Mouse (Mus musculus) lung, embryonic 14.5 days (tissue): ENCODE data around the gene Grid1. TPM values are rescaled to one million over a fixed set of nuclear protein-coding genes. Genes with fewer than 3 reads are reported as not detected.

Experiments
- ATAC-seq: fragments of 200-750 bp; cut with Nextera tagmentation; 2 replicates; pipeline ENCODE4 v1.8.0; 2017; ENCODE audit warnings: mild to moderate bottlenecking, moderate TSS enrichment, moderate library complexity; ENCODE audit not compliant: insufficient read depth
- DNase-seq: peaks from one replicate; pipeline ENCODE4 v3.0.0-alpha.2; 2015
- H3K27ac ChIP-seq: fragments of 300-500 bp; sonication (generic); 2 replicates; pipeline ENCODE4 v1.5.1; 2014; ENCODE audit warnings: low read depth, mild to moderate bottlenecking, moderate library complexity
- H3K27me3 ChIP-seq: fragments of 300-500 bp; sonication (generic); 2 replicates; pipeline ENCODE4 v1.6.1; 2014; ENCODE audit warnings: low read length, control low read depth; ENCODE audit not compliant: insufficient read depth
- H3K36me3 ChIP-seq: fragments of 300-500 bp; sonication (generic); 2 replicates; pipeline ENCODE4 v1.6.1; 2014; ENCODE audit warnings: control low read depth; ENCODE audit not compliant: insufficient read depth
- H3K4me1 ChIP-seq: fragments of 300-500 bp; sonication (generic); 2 replicates; pipeline ENCODE4 v1.6.1; 2014; ENCODE audit warnings: antibody characterized with exemption, control low read depth; ENCODE audit not compliant: insufficient read depth
- H3K4me2 ChIP-seq: fragments of 300-500 bp; sonication (generic); 2 replicates; pipeline ENCODE4 v1.6.1; 2014; ENCODE audit warnings: mild to moderate bottlenecking
- H3K4me3 ChIP-seq: fragments of 300-500 bp; sonication (generic); 2 replicates; pipeline ENCODE4 v1.5.1; 2014; ENCODE audit warnings: low read depth, low read length
- H3K9ac ChIP-seq: fragments of 300-500 bp; sonication (generic); 2 replicates; pipeline ENCODE4 v1.6.1; 2014
- H3K9me3 ChIP-seq: fragments of 300-500 bp; sonication (generic); 2 replicates; pipeline ENCODE4 v1.6.1; 2016; ENCODE audit warnings: low read depth, low read length, control low read depth
- CTCF ChIP-seq: IDR thresholded peaks from 2 replicates; pipeline ENCODE4 v1.5.1; 2016; ENCODE audit warnings: antibody characterized with exemption, low read depth
- WGBS: fragments of 180-500 bp; shearing (Covaris S2); extraction: QIAGEN DNeasy Blood & Tissue Kit; methylation state at CpG from one replicate; pipeline ENCODE4 v1.1.7; 2014; 5-methylcytosine and 5-hydroxymethylcytosine counted together
- polyA plus RNA-seq: library from polyadenylated mRNA; unstranded; fragments of >200 nt; fragmentation: Nextera tagmentation; extraction: Ambion mirVana; gene quantifications from 2 replicates; pipeline ENCODE4 v1.2.1, GENCODE M21; 2014

The Grid1 gene
- polyA plus RNA-seq, 1 experiment from 2014 or later, result 0.13 TPM

- no peak for TF ChIP-seq CTCF
- Histone ChIP-seq H3K36me3 (no peaks in the 10 kb centered on the region), H3K4me2 (no peak overlapping the region), H3K9ac (no peak overlapping the region), H3K27me3 (no peaks in the 10 kb centered on the region), H3K4me3 (no peak overlapping the region), H3K4me1 (no peaks in the 10 kb centered on the region), H3K27ac (no peak overlapping the region), H3K9me3 (no peaks in the 10 kb centered on the region)
- 71% methylated on average over 2 of the region's 2 CpGs for WGBS
- no peak for DNase-seq
- peak; percentile 31; the same call in 1 of the 2 replicates for ATAC-seq
Measured at GRCm38 (mm10) chr14:35113276-35113645, 293.4 kb downstream of the Grid1 start.

- DNase-seq (no peak), ATAC-seq (no peak)
- no peak for TF ChIP-seq CTCF
- H3K9ac ChIP-seq, result no peak overlapping the region
- H3K27ac ChIP-seq, result no peak overlapping the region
- no peak overlapping the region for H3K4me3 ChIP-seq
- H3K4me2 ChIP-seq, result no peak overlapping the region
- 76% methylated on average over 3 of the region's 3 CpGs for WGBS
- no peaks in the 10 kb centered on the region for H3K4me1 ChIP-seq
- H3K9me3 ChIP-seq, result no peaks in the 10 kb centered on the region
- H3K27me3 ChIP-seq, result no peaks in the 10 kb centered on the region
- H3K36me3 ChIP-seq, result no peaks in the 10 kb centered on the region
Measured at GRCm38 (mm10) chr14:35115913-35116312, 296.0 kb downstream of the Grid1 start.

GRCm38 (mm10) chr14:35120089-35120488 is 300.2 kb downstream of the Grid1 start:
- Histone ChIP-seq H3K9me3 (no peaks in the 10 kb centered on the region), H3K36me3 (no peaks in the 10 kb centered on the region), H3K9ac (no peak overlapping the region), H3K4me3 (no peak overlapping the region), H3K27me3 (no peaks in the 10 kb centered on the region), H3K4me2 (no peak overlapping the region), H3K4me1 (no peaks in the 10 kb centered on the region), H3K27ac (no peak overlapping the region)
- TF ChIP-seq CTCF, result no peak
- ATAC-seq, result no peak
- no peak for DNase-seq
- 62% methylated on average over 2 of the region's 2 CpGs for WGBS

- Histone ChIP-seq H3K27me3 (no peaks in the 10 kb centered on the region), H3K9ac (no peak overlapping the region), H3K27ac (no peak overlapping the region), H3K9me3 (no peaks in the 10 kb centered on the region), H3K4me3 (no peak overlapping the region), H3K36me3 (no peaks in the 10 kb centered on the region), H3K4me2 (no peak overlapping the region), H3K4me1 (no peaks in the 10 kb centered on the region)
- ATAC-seq (no peak), DNase-seq (no peak)
- 81% methylated on average over 4 of the region's 4 CpGs for WGBS
- TF ChIP-seq CTCF, result no peak
Measured at GRCm38 (mm10) chr14:35120905-35121304, 301.0 kb downstream of the Grid1 start.

- no peak for TF ChIP-seq CTCF
- Histone ChIP-seq H3K4me1 (no peaks in the 10 kb centered on the region), H3K27me3 (no peaks in the 10 kb centered on the region), H3K36me3 (no peaks in the 10 kb centered on the region), H3K9me3 (no peaks in the 10 kb centered on the region), H3K4me3 (no peak overlapping the region), H3K4me2 (no peak overlapping the region), H3K9ac (no peak overlapping the region), H3K27ac (no peak overlapping the region)
- no peak for ATAC-seq
- 41% methylated on average over 3 of the region's 3 CpGs for WGBS
- no peak for DNase-seq
Measured at GRCm38 (mm10) chr14:35122111-35122510, 302.2 kb downstream of the Grid1 start.

GRCm38 (mm10) chr14:35123260-35123875 is 303.5 kb downstream of the Grid1 start:
- no peak for TF ChIP-seq CTCF
- Histone ChIP-seq H3K9me3 (no peaks in the 10 kb centered on the region), H3K4me1 (no peaks in the 10 kb centered on the region), H3K4me2 (no peak overlapping the region), H3K27ac (no peak overlapping the region), H3K27me3 (no peaks in the 10 kb centered on the region), H3K36me3 (no peaks in the 10 kb centered on the region), H3K4me3 (no peak overlapping the region), H3K9ac (no peak overlapping the region)
- 66% methylated on average over 5 of the region's 5 CpGs for WGBS
- no peak for ATAC-seq
- no peak for DNase-seq

GRCm38 (mm10) chr14:35127616-35128015 is 307.7 kb downstream of the Grid1 start:
- H3K4me3 ChIP-seq, result no peak overlapping the region
- no peaks in the 10 kb centered on the region for H3K27me3 ChIP-seq
- no peaks in the 10 kb centered on the region for H3K9me3 ChIP-seq
- 84% methylated on average over 8 of the region's 8 CpGs for WGBS
- no peak overlapping the region for H3K4me2 ChIP-seq
- H3K27ac ChIP-seq, result no peak overlapping the region
- no peak for DNase-seq
- ATAC-seq, result no peak
- TF ChIP-seq CTCF, result no peak
- no peak overlapping the region for H3K9ac ChIP-seq
- no peaks in the 10 kb centered on the region for H3K4me1 ChIP-seq
- no peaks in the 10 kb centered on the region for H3K36me3 ChIP-seq

- Histone ChIP-seq H3K27me3 (no peaks in the 10 kb centered on the region), H3K27ac (no peak overlapping the region), H3K4me3 (no peak overlapping the region), H3K4me1 (no peaks in the 10 kb centered on the region), H3K4me2 (no peak overlapping the region), H3K36me3 (no peaks in the 10 kb centered on the region), H3K9ac (no peak overlapping the region), H3K9me3 (no peaks in the 10 kb centered on the region)
- WGBS, result 83% methylated on average over 2 of the region's 2 CpGs
- TF ChIP-seq CTCF, result no peak
- no peak for ATAC-seq
- no peak for DNase-seq
Measured at GRCm38 (mm10) chr14:35135056-35135455, 315.1 kb downstream of the Grid1 start.
